In the genomic region with DNA sequence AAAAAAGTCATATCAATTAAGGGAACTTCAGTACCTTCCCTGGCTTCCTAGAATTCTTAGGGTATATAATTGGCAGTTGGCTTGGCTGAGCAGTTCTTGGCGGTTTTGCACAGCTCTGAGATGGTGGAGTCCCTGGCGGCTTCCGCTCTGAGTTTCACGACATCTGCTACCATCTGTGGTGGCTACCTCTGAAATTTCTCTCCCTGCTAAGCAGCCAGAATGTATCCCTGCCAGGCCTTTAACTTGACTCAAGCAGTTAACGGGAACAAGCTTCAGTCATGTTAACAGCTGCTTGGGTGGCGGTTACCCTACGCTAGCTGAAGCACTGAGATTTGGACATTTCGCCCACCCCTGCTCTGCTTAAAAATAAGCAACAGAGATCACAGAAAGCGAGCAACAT, we compare ENCODE assay signal across 13 mouse cellular contexts.
DNase-seq lines count a peak whose midpoint lies in the region; ATAC-seq lines count a peak whose summit lies in the region.
"Had no signal": no experiment of that assay in that cellular context is flagged by ENCODE, and none has a peak within 500 bp of the region (broad histone marks: within the 10 kb centered on the region; RNA-seq: fewer than 3 reads in every experiment).

No protein-coding gene starts in this region.

- H3K9ac ChIP-seq in embryonic facial prominence, embryonic 14.5 days (ENCODE audit: low read depth, low read length), result no peak overlapping the region
- H3K9ac ChIP-seq in neural tube, embryonic 15.5 days (replicated peaks), result no peak overlapping the region
- H3K9ac ChIP-seq: embryonic facial prominence, embryonic 13.5 days; liver, embryonic 13.5 days had no signal

- 67% methylated on average over 9 of the region's 9 CpGs for WGBS in embryonic facial prominence, embryonic 14.5 days
- 88% methylated on average over 9 of the region's 9 CpGs for WGBS in embryonic facial prominence, embryonic 10.5 days
- 82% methylated on average over 9 of the region's 9 CpGs for WGBS in neural tube, embryonic 15.5 days

- no peak overlapping the region for H3K4me2 ChIP-seq in embryonic facial prominence, embryonic 14.5 days (ENCODE audit: low read depth, low read length)
- no peak overlapping the region for H3K4me2 ChIP-seq in neural tube, embryonic 15.5 days
- H3K4me2 ChIP-seq: embryonic facial prominence, embryonic 13.5 days; liver, embryonic 13.5 days had no signal

- ATAC-seq in embryonic facial prominence, embryonic 14.5 days (ENCODE audit: low read depth), result peak; percentile 62; the same call in 1 of the 2 replicates
- no peak for ATAC-seq in neural tube, embryonic 15.5 days (ENCODE audit: low FRiP score)
- ATAC-seq: intestine, embryonic 16.5 days had no signal

- peak; percentile 45 for DNase-seq in embryonic facial prominence, embryonic 14.5 days (ENCODE audit: low spot score)
- no peak for DNase-seq in embryonic facial prominence, embryonic 10.5 days (ENCODE audit: low spot score)
- DNase-seq in layer of hippocampus, adult 8-10 months (ENCODE audit: low spot score in 2 of 2), result peak; percentile 52 to 67
- no peak for DNase-seq in layer of hippocampus, postnatal 25 days (ENCODE audit: extremely low spot score in 1 of 2, low spot score in 1 of 2)
- DNase-seq in heart, postnatal 25 days (ENCODE audit: low spot score), result peak; percentile 17
- peak; percentile 72 to 84 for DNase-seq in right cerebral cortex, postnatal 10 days (ENCODE audit: low spot score in 2 of 2)
- no peak for DNase-seq in kidney, adult 8-10 months
- DNase-seq: liver, embryonic 13.5 days had no signal

- intact Hi-C loops in heart, postnatal 25 days (cut with DNase I), result no loop called here

- no peak overlapping the region for H3K27ac ChIP-seq in embryonic facial prominence, embryonic 14.5 days (replicated peaks; ENCODE audit: low read depth, low read length)
- H3K27ac ChIP-seq in embryonic facial prominence, embryonic 10.5 days (replicated peaks), result no peak overlapping the region
- H3K27ac ChIP-seq in neural tube, embryonic 15.5 days (replicated peaks), result no peak overlapping the region
- H3K27ac ChIP-seq: embryonic facial prominence, embryonic 13.5 days; liver, embryonic 13.5 days; midbrain, embryonic 10.5 days had no signal

- no peaks in the 10 kb centered on the region for H3K36me3 ChIP-seq in embryonic facial prominence, embryonic 14.5 days (ENCODE audit: control insufficient read depth, insufficient read depth, low read length)
- H3K36me3 ChIP-seq in embryonic facial prominence, embryonic 10.5 days (replicated peaks), result no peaks in the 10 kb centered on the region
- no peaks in the 10 kb centered on the region for H3K36me3 ChIP-seq in neural tube, embryonic 15.5 days
- H3K36me3 ChIP-seq: embryonic facial prominence, embryonic 13.5 days; G1E; liver, embryonic 13.5 days; midbrain, embryonic 10.5 days had no signal

- H3K27me3 ChIP-seq in embryonic facial prominence, embryonic 14.5 days (replicated peaks; ENCODE audit: control insufficient read depth, insufficient read depth, low read length), result no peaks in the 10 kb centered on the region
- no peaks in the 10 kb centered on the region for H3K27me3 ChIP-seq in embryonic facial prominence, embryonic 10.5 days (replicated peaks; ENCODE audit: low read depth, poor library complexity, severe bottlenecking)
- no peaks in the 10 kb centered on the region for H3K27me3 ChIP-seq in neural tube, embryonic 15.5 days (replicated peaks)
- H3K27me3 ChIP-seq: embryonic facial prominence, embryonic 13.5 days; liver, embryonic 13.5 days had no signal

- H3K9me3 ChIP-seq in embryonic facial prominence, embryonic 14.5 days (ENCODE audit: control insufficient read depth, low read length), result no peaks in the 10 kb centered on the region
- no peaks in the 10 kb centered on the region for H3K9me3 ChIP-seq in embryonic facial prominence, embryonic 10.5 days
- H3K9me3 ChIP-seq in neural tube, embryonic 15.5 days (replicated peaks), result no peaks in the 10 kb centered on the region
- H3K9me3 ChIP-seq: embryonic facial prominence, embryonic 13.5 days; G1E; liver, embryonic 13.5 days had no signal

- no peaks in the 10 kb centered on the region for H3K4me1 ChIP-seq in embryonic facial prominence, embryonic 14.5 days (ENCODE audit: control insufficient read depth, insufficient read depth, low read length)
- H3K4me1 ChIP-seq in embryonic facial prominence, embryonic 10.5 days, result no peaks in the 10 kb centered on the region
- no peaks in the 10 kb centered on the region for H3K4me1 ChIP-seq in neural tube, embryonic 15.5 days
- H3K4me1 ChIP-seq: embryonic facial prominence, embryonic 13.5 days; liver, embryonic 13.5 days had no signal

- no peak overlapping the region for H3K4me3 ChIP-seq in embryonic facial prominence, embryonic 14.5 days (ENCODE audit: low read depth, low read length)
- H3K4me3 ChIP-seq in embryonic facial prominence, embryonic 10.5 days, result no peak overlapping the region
- H3K4me3 ChIP-seq in neural tube, embryonic 15.5 days (replicated peaks), result no peak overlapping the region
- H3K4me3 ChIP-seq: embryonic facial prominence, embryonic 13.5 days; liver, embryonic 13.5 days; midbrain, embryonic 10.5 days had no signal

Comparison
In these comparisons a context has a peak if more than half of its experiments do, and no peak if none do; other contexts are left out.
1. DNase-seq: peak in embryonic facial prominence, embryonic 14.5 days (single experiment), layer of hippocampus, adult 8-10 months (2 of 2), heart, postnatal 25 days (single experiment) and right cerebral cortex, postnatal 10 days (2 of 2); none in embryonic facial prominence, embryonic 10.5 days (single experiment), layer of hippocampus, postnatal 25 days (0 of 2) and kidney, adult 8-10 months (0 of 2).